Mouse (Mus musculus) heart, postnatal 0 days (tissue): ENCODE measurements around the gene Gm1110.

ENCODE experiments used
- CTCF ChIP-seq: IDR thresholded peaks from 2 replicates; pipeline ENCODE4 v1.5.1; 2016; ENCODE audit warnings: antibody characterized with exemption, control low read depth, low read depth
- EP300 ChIP-seq: IDR thresholded peaks from 2 replicates; pipeline ENCODE4 v1.6.1; 2016; ENCODE audit warnings: antibody characterized with exemption, low read depth

- TF ChIP-seq CTCF (no peak), EP300 (no peak)
These were observed 11.7 kb downstream of the Gm1110 start for GRCm38 (mm10) chr9:26911251-26911650.
